Mouse (Mus musculus) embryonic facial prominence, embryonic 12.5 days (tissue): ENCODE data around the gene Hbq1a. TPM values are rescaled to one million over a fixed set of nuclear protein-coding genes. Genes with fewer than 3 reads are reported as not detected.
"Not testable (repeated sequence)": the region's sequence is repeated elsewhere in the genome, so short reads cannot be mapped to it uniquely, and the experiment has no call there.

Experiments used
- ATAC-seq: fragments of 200-750 bp; cut with Nextera tagmentation; 2 replicates; pipeline ENCODE4 v1.8.0; 2017; ENCODE audit not compliant: insufficient number of reproducible peaks, insufficient read depth, low FRiP score, low TSS enrichment
- H3K27ac ChIP-seq: fragments of 300-500 bp; sonication (generic); 2 replicates; pipeline ENCODE4 v1.5.1; 2016; ENCODE audit warnings: mild to moderate bottlenecking
- H3K27me3 ChIP-seq: fragments of 300-500 bp; sonication (generic); 2 replicates; pipeline ENCODE4 v1.6.1; 2016; ENCODE audit warnings: mild to moderate bottlenecking, moderate library complexity
- H3K36me3 ChIP-seq: fragments of 300-500 bp; sonication (generic); 2 replicates; pipeline ENCODE4 v1.6.1; 2016; ENCODE audit warnings: mild to moderate bottlenecking
- H3K4me1 ChIP-seq: fragments of 300-500 bp; sonication (generic); 2 replicates; pipeline ENCODE4 v1.6.1; 2016
- H3K4me2 ChIP-seq: fragments of 300-500 bp; sonication (generic); replicated peaks from 2 replicates; pipeline ENCODE4 v1.6.1; 2016; ENCODE audit warnings: mild to moderate bottlenecking, moderate library complexity
- H3K4me3 ChIP-seq: fragments of 300-500 bp; sonication (generic); 2 replicates; pipeline ENCODE4 v1.5.1; 2016; ENCODE audit warnings: mild to moderate bottlenecking
- H3K9ac ChIP-seq: fragments of 300-500 bp; sonication (generic); 2 replicates; pipeline ENCODE4 v1.6.1; 2016; ENCODE audit warnings: mild to moderate bottlenecking, moderate library complexity
- H3K9me3 ChIP-seq: fragments of 300-500 bp; sonication (generic); 2 replicates; pipeline ENCODE4 v1.6.1; 2016; ENCODE audit warnings: mild to moderate bottlenecking, moderate library complexity
- WGBS: fragments of 180-500 bp; shearing (Covaris S2); methylation state at CpG from one replicate; pipeline ENCODE4 v1.1.7; 2016; 5-methylcytosine and 5-hydroxymethylcytosine counted together
- polyA plus RNA-seq: library from polyadenylated mRNA; unstranded; fragments of >200 nt; fragmentation: Nextera tagmentation; extraction: Ambion mirVana; gene quantifications from 2 replicates; pipeline ENCODE4 v1.2.1, GENCODE M21; 2016

The Hbq1a gene
- polyA plus RNA-seq, 1 experiment from 2014 or later: not detected

DNA sequence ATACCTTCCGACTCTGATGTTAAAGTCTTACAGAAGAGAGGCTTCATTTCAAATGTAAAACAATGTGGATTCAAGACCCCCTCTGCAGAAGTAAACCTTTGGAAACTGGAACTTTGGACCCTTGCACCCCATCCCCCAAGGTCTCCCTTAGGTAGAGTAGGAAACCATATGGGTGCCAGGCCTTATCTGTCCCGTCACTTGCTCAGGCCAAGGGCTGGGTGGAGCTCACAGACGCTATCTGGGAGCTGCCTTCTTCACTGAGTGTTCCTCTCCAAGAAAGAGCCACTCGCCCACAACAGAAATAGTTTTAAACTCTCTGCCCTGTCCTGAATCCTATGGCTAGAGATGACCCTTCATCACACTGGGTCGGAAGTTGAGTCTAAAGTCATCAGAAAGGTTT lies 30.9 kb upstream of the Hbq1a start:
- Histone ChIP-seq H3K4me2 (no peak overlapping the region), H3K27me3 (no peaks in the 10 kb centered on the region), H3K9me3 (no peaks in the 10 kb centered on the region), H3K4me1 (peaks cover 10% of the 10 kb centered on the region), H3K27ac (no peak overlapping the region), H3K9ac (no peak overlapping the region), H3K36me3 (no peaks in the 10 kb centered on the region), H3K4me3 (no peak overlapping the region)
- 84% methylated on average over 5 of the region's 5 CpGs for WGBS
- ATAC-seq: no peak

DNA sequence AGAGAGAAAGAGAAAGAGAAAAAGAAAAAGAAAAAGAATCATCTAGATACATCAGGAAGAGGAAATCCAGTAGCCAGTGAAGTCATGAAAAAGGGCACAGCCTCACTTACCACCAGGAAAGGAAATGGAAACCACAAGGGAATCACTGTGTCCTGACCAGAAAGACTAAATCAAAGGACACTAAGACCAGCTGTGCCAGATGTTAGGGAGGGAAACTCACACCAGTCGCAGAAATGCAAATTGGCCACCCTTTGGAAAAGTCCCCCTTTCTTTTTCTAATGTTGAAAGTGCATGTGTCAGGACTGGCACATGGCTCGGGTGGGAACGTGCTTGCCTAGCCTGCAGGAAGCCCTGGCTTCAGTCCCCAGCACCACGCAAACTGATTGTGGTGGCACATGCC lies 28.7 kb upstream of the Hbq1a start:
- no peak overlapping the region for H3K4me3 ChIP-seq
- H3K27ac ChIP-seq: no peak overlapping the region
- WGBS: 42% methylated on average over 4 of the region's 4 CpGs
- no peaks in the 10 kb centered on the region for H3K27me3 ChIP-seq
- no peak for ATAC-seq
- peaks cover 6% of the 10 kb centered on the region for H3K4me1 ChIP-seq
- no peak overlapping the region for H3K9ac ChIP-seq
- H3K9me3 ChIP-seq: no peaks in the 10 kb centered on the region
- H3K36me3 ChIP-seq: no peaks in the 10 kb centered on the region
- no peak overlapping the region for H3K4me2 ChIP-seq

DNA sequence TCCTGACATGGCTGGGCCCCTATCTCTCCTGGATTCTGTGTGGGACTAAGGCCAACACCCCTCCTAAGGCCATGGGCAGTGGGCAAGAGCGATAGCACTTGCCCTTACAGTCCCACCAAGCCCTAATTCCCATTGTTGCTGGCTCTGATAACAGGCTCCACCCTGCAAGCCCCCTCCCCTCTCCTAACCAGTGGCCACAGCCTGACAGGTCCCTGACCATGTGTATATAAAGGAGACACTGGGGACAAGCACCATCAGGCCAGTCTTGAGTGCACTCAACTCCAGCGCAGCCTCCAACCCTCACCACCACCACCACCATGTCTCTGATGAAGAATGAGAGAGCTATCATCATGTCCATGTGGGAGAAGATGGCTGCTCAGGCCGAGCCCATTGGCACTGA lies 23.5 kb upstream of the Hbq1a start, which contains the start of gene Hba-x:
Gene Hba-x (plus strand): TSS at position 54 of the 400 bp plus-strand sequence.
- H3K9me3 ChIP-seq: no peaks in the 10 kb centered on the region
- no peak within 1 kb of the TSS for H3K4me2 ChIP-seq
- 66% methylated on average over 3 of the region's 3 CpGs for WGBS
- no peaks in the 10 kb centered on the region for H3K36me3 ChIP-seq
- peaks cover 7% of the 10 kb centered on the region; the same call in 1 of the 2 replicates for H3K27me3 ChIP-seq
- no peaks in the 10 kb centered on the region for H3K4me1 ChIP-seq
- no peak for ATAC-seq
- H3K27ac ChIP-seq: no peak within 1 kb of the TSS
- no peak within 1 kb of the TSS for H3K4me3 ChIP-seq
- H3K9ac ChIP-seq: no peak within 1 kb of the TSS

DNA sequence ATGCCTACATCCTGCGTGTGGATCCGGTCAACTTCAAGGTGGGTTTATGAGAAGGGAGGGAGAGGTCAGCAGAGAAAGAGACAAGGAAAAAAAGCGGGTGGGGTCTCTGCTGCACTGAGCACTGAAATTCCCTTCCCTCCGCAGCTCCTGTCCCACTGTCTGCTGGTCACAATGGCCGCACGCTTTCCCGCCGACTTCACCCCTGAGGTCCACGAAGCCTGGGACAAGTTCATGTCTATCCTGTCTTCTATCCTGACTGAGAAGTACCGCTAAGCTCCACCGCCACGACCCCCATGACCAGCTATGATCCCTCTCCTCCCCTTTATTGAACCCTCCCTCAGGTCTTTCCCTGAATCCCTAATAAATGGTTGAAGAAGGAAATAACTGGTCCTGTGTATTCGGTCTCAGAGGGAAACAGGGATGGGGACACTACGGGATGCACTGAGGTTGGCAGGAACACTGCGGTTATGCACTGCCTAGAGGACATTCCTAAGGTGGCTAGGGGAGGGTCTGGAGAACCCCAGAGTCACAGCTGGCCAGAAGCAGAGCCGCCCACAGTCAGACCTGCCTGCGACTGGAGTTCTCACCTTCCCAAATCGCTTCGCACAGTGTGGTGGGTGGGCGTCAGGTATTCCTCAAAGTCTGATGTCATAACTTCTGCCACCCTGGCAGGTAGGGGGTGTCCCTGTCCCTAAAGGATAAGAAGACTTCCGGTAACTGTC lies 22.0 kb upstream of the Hbq1a start:
- H3K4me2 ChIP-seq: no peak overlapping the region
- H3K36me3 ChIP-seq: no peaks in the 10 kb centered on the region
- 71% methylated on average over 21 of the region's 21 CpGs for WGBS
- H3K4me1 ChIP-seq: no peaks in the 10 kb centered on the region
- no peak overlapping the region for H3K27ac ChIP-seq
- H3K27me3 ChIP-seq: peaks cover 7% of the 10 kb centered on the region; the same call in 1 of the 2 replicates
- ATAC-seq: 0 out of 2 replicates have a peak, but pooled peaks have one; percentile 22
- no peak overlapping the region for H3K4me3 ChIP-seq
- H3K9ac ChIP-seq: no peak overlapping the region
- H3K9me3 ChIP-seq: no peaks in the 10 kb centered on the region

DNA sequence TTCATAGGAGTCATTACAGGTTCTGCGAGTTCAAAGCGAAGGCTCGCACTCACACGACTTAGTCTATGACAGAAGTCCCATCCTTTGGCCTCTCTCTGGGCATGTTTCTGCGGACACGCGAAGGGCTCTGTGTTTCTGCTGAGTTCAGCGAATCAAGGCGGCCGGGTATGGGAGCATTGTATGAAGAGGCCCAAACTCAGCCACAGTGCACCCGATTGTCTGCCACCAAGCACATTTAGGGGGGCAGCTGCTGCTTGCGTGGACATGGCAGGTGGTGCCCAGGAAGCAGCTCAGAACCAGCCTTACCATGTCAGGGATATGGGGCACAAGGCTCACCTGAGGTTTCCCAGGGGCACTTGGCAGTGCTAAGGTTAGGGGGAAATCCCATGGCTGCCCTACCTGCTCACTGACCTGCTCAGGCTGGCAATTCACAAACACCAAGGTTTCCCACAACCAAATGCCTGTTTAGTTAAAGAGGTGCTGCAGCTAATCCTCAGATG lies 21.4 kb upstream of the Hbq1a start:
- Histone ChIP-seq H3K4me2 (no peak overlapping the region), H3K4me1 (no peaks in the 10 kb centered on the region), H3K9ac (no peak overlapping the region), H3K4me3 (no peak overlapping the region), H3K27me3 (peaks cover 7% of the 10 kb centered on the region; the same call in 1 of the 2 replicates), H3K27ac (no peak overlapping the region), H3K9me3 (no peaks in the 10 kb centered on the region), H3K36me3 (no peaks in the 10 kb centered on the region)
- ATAC-seq: no peak
- WGBS: 83% methylated on average over 12 of the region's 12 CpGs

DNA sequence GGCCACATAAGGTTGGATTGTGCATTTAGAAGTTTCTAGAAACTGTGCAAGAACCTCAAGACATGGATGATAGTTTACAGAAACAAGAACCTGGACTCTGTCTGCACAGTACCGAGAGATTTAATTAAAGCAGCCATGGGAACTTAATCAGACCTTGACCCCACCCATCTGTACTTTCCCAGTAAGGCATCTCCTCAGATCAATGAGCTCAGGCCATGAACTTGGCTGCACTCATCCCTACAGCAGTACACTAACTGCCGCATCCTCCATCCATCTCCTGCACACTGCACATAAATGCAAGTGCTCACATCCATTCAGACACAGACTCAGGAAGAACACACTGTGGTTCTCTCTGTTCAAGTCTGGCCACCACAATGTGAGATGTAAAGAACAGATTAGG lies 19.2 kb upstream of the Hbq1a start:
- ATAC-seq: no peak
- Histone ChIP-seq H3K27ac (no peak overlapping the region), H3K4me3 (no peak overlapping the region), H3K27me3 (peaks cover 7% of the 10 kb centered on the region; the same call in 1 of the 2 replicates), H3K4me2 (no peak overlapping the region), H3K36me3 (no peaks in the 10 kb centered on the region), H3K9me3 (no peaks in the 10 kb centered on the region), H3K9ac (no peak overlapping the region), H3K4me1 (no peaks in the 10 kb centered on the region)
- WGBS: 58% methylated on average over 2 of the region's 2 CpGs

DNA sequence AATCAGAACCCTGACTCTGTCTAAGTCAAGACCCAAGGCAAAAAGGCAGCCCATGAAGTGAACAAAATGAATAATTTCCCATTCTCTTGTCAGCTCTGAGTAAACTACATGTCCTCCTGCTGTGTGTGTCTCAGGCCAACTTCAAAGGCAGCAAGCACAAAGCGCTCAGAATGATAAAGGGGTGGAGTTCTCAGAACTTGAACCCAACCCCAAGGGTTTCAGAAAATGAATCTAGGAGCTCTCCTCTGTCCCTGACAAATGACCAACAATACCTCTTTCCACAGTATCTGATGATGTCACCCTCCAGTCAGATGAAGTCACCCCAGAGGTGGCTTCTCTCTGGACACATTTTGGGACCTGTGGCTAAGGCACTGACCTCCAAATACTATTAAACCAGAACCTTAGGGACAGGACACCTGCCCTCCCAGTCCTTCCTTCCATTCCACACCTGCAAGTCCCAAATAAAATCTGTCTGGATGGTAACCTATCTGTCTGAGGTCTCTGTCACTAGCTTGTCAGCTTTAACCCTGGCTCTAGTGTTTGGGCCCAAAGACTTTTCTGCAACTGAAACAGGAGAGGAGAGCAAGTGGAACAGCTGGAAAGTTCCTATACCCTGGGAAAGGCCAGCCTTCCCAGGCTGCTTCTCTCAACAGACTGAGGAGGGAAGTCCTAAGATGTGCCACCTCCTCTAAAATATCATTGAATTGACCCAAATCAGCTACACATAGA lies 18.3 kb upstream of the Hbq1a start:
- H3K27ac ChIP-seq: no peak overlapping the region
- H3K4me3 ChIP-seq: no peak overlapping the region
- H3K9me3 ChIP-seq: no peaks in the 10 kb centered on the region
- WGBS: 67% methylated on average over 1 of the region's 1 CpGs
- H3K4me2 ChIP-seq: no peak overlapping the region
- H3K27me3 ChIP-seq: peaks cover 7% of the 10 kb centered on the region; the same call in 1 of the 2 replicates
- H3K9ac ChIP-seq: no peak overlapping the region
- no peak for ATAC-seq
- no peaks in the 10 kb centered on the region for H3K36me3 ChIP-seq
- no peaks in the 10 kb centered on the region for H3K4me1 ChIP-seq

DNA sequence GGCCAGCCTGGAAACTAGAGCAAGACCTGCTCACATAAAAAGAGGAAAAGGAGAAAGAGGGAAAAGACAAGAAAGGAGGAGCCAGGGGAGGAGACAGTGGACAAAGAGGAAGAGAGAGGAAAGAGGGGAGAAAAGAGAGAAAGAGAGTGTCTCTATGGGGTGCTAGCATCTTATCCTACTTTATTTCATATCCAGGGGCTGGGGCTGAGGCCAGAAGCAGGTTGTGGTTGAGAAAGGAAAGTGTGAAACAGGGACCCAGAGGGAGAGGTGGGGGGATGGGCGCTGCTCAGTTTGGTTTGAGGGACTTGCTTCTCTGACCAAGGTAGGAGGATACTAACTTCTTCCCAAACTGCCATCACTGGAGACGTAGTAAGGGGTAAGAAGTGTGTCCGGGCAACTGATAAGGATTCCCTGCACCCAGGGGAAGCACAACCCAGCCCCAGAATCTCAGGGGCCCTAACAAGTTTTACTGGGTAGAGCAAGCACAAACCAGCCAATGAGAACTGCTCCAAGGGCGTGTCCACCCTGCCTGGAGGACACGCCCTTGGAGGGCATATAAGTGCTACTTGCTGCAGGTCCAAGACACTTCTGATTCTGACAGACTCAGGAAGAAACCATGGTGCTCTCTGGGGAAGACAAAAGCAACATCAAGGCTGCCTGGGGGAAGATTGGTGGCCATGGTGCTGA lies 16.6 kb upstream of the Hbq1a start, which contains the start of gene Hba-a1:
Gene Hba-a1 (plus strand): TSS at position 421 of the 687 bp plus-strand sequence.
- H3K9ac ChIP-seq, H3K4me1 ChIP-seq, H3K27ac ChIP-seq, H3K36me3 ChIP-seq, H3K4me3 ChIP-seq, H3K27me3 ChIP-seq, ATAC-seq, H3K4me2 ChIP-seq, H3K9me3 ChIP-seq: not testable (repeated sequence)
- 55% methylated on average over 1 of the region's 5 CpGs for WGBS

DNA sequence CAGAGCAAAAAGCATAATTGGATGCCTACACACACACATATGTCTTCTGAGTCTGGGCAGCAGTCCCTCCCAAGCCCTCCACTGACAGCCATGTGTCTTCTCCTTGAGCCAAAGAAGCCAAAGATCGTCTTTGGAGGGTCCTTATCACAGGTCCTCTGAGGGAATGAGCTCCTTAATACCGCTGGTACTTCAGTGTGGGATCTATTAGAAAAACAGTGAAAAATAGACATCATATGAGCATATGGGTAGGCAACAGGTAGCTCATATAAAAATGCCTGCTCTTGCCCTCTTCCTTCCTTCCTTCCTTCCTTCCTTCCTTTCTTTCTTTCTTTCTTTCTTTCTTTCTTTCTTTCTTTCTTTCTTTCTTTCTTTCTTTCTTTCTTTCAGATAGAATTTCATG lies 15.3 kb upstream of the Hbq1a start:
- H3K9ac ChIP-seq, H3K36me3 ChIP-seq, H3K27me3 ChIP-seq, H3K4me1 ChIP-seq, H3K27ac ChIP-seq, H3K9me3 ChIP-seq, H3K4me2 ChIP-seq, H3K4me3 ChIP-seq, ATAC-seq: not testable (repeated sequence)
- 66% methylated on average over 2 of the region's 2 CpGs for WGBS

DNA sequence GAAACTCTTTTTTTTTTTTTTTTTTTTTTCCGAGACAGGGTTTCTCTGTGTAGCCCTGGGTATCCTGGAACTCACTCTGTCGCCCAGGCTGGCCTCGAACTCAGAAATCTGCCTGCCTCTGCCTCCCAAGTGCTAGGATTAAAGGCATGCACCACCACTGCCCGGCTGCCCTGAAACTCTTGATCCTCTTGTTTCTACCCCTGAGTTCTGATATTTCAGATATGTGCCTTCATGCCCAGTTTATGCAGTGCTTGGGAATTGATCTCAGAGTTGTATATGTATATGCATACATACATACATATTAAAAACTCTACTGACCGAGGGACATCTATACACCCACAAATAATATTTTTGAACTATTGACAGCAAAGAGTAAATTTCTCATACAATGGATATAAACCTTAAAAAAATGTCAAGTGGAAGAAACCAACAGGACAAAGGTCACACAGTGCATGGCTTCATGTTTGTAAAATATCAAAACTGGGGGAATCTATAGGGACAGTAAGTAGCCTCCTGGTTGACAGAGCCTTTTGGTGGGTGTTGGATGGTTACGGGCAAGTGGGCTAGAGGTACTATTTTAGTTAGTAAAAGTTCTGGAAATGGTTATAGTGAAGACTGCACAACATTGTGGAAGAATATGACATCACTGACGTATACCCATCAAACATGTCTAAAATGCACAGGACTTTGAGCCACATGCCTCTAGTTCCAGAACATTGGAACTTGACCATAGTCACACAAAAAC lies 14.7 kb upstream of the Hbq1a start:
- H3K9ac ChIP-seq: no peak overlapping the region
- 81% methylated on average over 7 of the region's 7 CpGs for WGBS
- H3K27ac ChIP-seq: no peak overlapping the region
- no peak overlapping the region for H3K4me2 ChIP-seq
- H3K27me3 ChIP-seq: peaks cover 7% of the 10 kb centered on the region
- no peak overlapping the region for H3K4me3 ChIP-seq
- no peak for ATAC-seq
- H3K9me3 ChIP-seq: no peaks in the 10 kb centered on the region
- no peaks in the 10 kb centered on the region for H3K4me1 ChIP-seq
- no peaks in the 10 kb centered on the region for H3K36me3 ChIP-seq

DNA sequence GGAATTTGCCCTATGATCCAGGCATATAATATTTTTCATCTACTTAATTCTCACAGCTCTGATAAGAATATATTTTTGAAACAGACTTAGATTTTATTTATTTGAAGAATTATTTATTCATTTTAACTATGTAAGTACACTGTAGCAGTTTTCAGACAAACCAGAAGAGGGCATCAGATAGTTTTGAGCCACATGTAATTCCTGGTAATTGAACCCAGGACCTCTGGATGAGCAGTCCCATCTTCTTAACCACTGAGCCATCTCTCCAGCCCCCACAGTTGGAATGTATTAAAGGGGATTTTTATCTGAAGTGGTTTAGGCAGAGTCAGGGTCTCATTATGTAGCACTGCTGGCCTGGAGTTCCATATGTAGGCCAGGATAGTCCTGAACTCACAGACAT lies 14.0 kb upstream of the Hbq1a start:
- not testable (repeated sequence) for H3K27ac ChIP-seq, H3K9me3 ChIP-seq, H3K36me3 ChIP-seq, H3K27me3 ChIP-seq, H3K4me1 ChIP-seq, ATAC-seq, H3K9ac ChIP-seq, H3K4me2 ChIP-seq, H3K4me3 ChIP-seq
